Mouse (Mus musculus): ENCODE results near the gene Oas1a.

- no peak for TF ChIP-seq GATA1 (IDR thresholded peaks at IDR 0.05; ENCODE audit: borderline replicate concordance, low read length)
- TF ChIP-seq FLI1 (IDR thresholded peaks at IDR 0.05; ENCODE audit: low read length) = no peak
Measured at GRCm38 (mm10) chr5:120902056-120902455, 5.3 kb downstream of the Oas1a start.

Measured in megakaryocyte, embryonic 14.5 days (primary cell).